Mouse (Mus musculus) megakaryocyte, embryonic 14.5 days (primary cell): ENCODE data around the gene She. TPM values are rescaled to one million over a fixed set of nuclear protein-coding genes. Genes with fewer than 3 reads are reported as not detected.
"Not testable (repeated sequence)": the region's sequence is repeated elsewhere in the genome, so short reads cannot be mapped to it uniquely, and the experiment has no call there.

Source experiments
- H3K27me3 ChIP-seq: replicated peaks from 2 replicates; pipeline ENCODE3; 2012; ENCODE audit warnings: inconsistent platforms
- H3K36me3 ChIP-seq: replicated peaks from 2 replicates; pipeline ENCODE3; 2012; ENCODE audit warnings: low read length, inconsistent platforms, mixed read lengths
- H3K4me1 ChIP-seq: 2 replicates; pipeline ENCODE4 v1.6.1; 2012; ENCODE audit warnings: inconsistent platforms
- H3K4me3 ChIP-seq: replicated peaks from 2 replicates; pipeline ENCODE3; 2012; ENCODE audit warnings: moderate library complexity, mild to moderate bottlenecking, inconsistent platforms
- H3K9me3 ChIP-seq: 2 replicates; pipeline ENCODE4 v1.6.1; 2012; ENCODE audit warnings: inconsistent platforms
- FLI1 ChIP-seq: IDR thresholded peaks from 2 replicates; pipeline ENCODE4 v1.6.1; 2012; ENCODE audit warnings: low read length, inconsistent platforms, mixed read lengths
- GATA1 ChIP-seq: IDR thresholded peaks from 3 replicates; pipeline ENCODE4 v1.6.1; 2012; ENCODE audit warnings: mixed read lengths, low read length, inconsistent platforms, borderline replicate concordance
- polyA plus RNA-seq: library from polyadenylated mRNA; stranded (reverse); fragments of >175 nt; gene quantifications from 2 replicates; pipeline ENCODE4 v1.2.3, GENCODE M21; 2012; ENCODE audit warnings: low replicate concordance; ENCODE audit not compliant: insufficient read depth

She gene
- polyA plus RNA-seq, 1 experiment = not detected

DNA sequence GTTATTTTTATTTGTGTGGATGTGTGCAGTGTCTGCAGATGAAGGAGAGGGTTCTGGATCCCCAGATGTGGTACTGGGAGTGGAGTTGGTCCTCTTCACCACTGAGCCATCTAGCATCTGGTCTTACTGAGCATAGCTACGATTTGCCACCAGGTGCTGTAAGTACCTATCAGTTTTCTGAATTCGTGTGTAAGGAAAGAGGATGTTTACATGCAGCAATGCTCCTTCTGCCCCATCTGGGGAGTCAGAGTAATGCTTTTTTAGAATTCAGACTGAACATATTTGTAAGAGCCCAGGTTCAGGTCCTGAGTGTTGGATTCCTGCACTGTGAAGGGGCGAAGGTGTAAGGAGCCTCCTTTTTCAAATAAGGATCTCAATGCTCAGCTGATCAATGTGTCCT is 28.8 kb downstream of the She start:
- H3K4me3 ChIP-seq = no peak overlapping the region
- H3K4me1 ChIP-seq = peaks cover 39% of the 10 kb centered on the region
- H3K36me3 ChIP-seq = no peaks in the 10 kb centered on the region
- peaks cover 7% of the 10 kb centered on the region for H3K9me3 ChIP-seq
- no peak for TF ChIP-seq GATA1
- no peak for TF ChIP-seq FLI1
- H3K27me3 ChIP-seq = peaks cover 35% of the 10 kb centered on the region

GRCm38 (mm10) chr3:89860343-89860742 is 29.2 kb downstream of the She start:
- Histone ChIP-seq H3K27me3 (peaks cover 39% of the 10 kb centered on the region), H3K4me1 (peaks cover 42% of the 10 kb centered on the region), H3K9me3 (peaks cover 7% of the 10 kb centered on the region), H3K4me3 (no peak overlapping the region), H3K36me3 (no peaks in the 10 kb centered on the region)
- TF ChIP-seq FLI1 (no peak), GATA1 (no peak)

DNA sequence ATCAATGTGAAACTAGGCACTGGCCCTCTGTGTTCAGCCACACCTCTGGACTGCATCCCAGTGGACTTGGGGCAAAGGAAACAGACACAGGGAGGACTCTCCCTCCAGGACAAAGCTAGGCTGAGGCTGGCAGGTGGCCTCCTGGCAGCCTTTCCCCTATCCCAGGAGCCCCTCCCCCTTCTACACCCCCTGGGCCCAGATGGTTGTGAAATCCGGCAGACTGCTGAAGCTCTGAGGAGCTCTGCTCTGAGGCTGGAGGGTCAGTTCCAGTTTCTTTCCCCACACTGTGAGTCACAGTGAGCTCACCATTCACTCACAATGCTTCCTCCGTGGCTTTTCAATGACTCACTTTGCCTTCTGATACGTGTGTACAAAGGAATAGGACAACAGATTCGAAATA is 29.9 kb downstream of the She start:
- peaks cover 38% of the 10 kb centered on the region for H3K27me3 ChIP-seq
- H3K36me3 ChIP-seq = no peaks in the 10 kb centered on the region
- H3K4me3 ChIP-seq = peak overlapping the region; percentile 5
- peaks cover 43% of the 10 kb centered on the region for H3K4me1 ChIP-seq
- H3K9me3 ChIP-seq = peaks cover 7% of the 10 kb centered on the region
- TF ChIP-seq GATA1 (no peak), FLI1 (no peak)

DNA sequence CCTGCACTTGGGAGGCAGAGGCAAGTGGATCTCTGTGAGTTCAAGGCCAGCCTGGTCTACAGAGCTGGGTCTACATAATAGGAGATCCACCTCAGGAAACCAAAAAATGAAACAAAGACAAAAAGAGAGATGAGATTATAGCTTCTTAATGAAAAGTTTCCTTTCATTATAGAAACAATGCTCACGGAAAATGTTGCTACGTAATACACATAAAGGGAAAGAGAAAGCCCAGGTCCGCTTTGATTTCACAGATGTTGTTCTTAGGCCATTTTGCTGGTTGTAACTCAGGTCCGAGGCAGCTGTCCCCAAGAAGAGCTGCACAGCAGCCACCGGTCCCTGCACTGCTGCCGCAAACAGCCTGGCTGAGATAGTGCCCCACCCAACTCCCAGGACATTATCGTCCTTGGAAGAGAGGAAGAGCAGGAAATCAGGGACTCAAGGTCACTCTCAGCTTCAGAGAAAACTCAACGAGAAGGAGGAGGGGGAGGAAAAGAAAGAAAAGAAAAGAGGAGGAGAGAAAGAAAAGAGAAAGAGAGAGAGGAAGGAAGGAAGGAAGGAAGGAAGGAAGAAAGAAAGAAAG is 31.1 kb downstream of the She start:
- H3K4me1 ChIP-seq = peaks cover 43% of the 10 kb centered on the region
- no peak for TF ChIP-seq FLI1
- no peak for TF ChIP-seq GATA1
- peaks cover 41% of the 10 kb centered on the region for H3K27me3 ChIP-seq

GRCm38 (mm10) chr3:89863276-89863675 is 32.1 kb downstream of the She start:
- peaks cover 45% of the 10 kb centered on the region for H3K27me3 ChIP-seq
- not testable (repeated sequence) for H3K36me3 ChIP-seq, H3K9me3 ChIP-seq
- H3K4me3 ChIP-seq = peak overlapping the region; percentile 70
- H3K4me1 ChIP-seq = peaks cover 43% of the 10 kb centered on the region

More for the DNA sequence above, 31.1 kb downstream of the She start:
- no peaks in the 10 kb centered on the region for H3K36me3 ChIP-seq
- H3K4me3 ChIP-seq = no peak overlapping the region
- H3K9me3 ChIP-seq = peaks cover 4% of the 10 kb centered on the region

DNA sequence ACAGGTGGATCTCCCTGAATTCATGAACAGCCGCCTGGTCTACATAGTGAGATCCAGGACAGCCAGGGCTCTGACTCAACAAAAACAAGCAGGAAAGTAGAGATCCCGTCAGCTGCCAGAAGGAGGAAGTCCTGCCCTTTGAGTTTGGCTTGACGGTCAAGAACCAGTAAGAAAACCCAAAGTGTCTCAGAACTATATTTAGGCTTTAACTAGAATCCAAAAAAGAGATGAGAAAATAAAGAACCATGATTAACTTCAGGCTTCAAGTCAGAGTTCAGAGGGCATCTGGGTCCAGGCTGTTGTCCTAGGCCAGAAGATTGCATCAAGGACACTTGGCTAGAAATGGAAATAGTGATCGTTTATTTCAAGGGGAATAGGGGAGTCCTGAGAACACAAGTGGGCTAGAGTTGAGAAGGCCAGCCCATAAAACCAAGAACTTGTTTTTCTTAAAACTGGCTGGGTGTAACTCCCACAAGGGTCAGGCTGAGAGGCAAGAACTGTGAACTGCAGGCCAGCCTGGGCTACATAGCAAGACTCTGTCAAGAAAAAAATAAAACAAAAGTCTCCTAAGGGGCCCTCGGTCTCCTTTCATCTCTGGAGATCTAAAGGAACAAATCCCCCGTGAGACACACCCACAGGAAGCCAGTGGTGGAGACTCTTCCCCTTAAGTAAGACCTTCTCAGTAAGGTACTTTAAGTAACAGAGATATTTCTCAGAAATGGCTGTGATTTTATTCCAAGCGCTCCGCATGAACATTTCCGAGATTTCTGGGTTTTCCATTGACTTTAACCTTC is 32.7 kb downstream of the She start:
- peaks cover 48% of the 10 kb centered on the region for H3K27me3 ChIP-seq
- no peaks in the 10 kb centered on the region for H3K9me3 ChIP-seq
- TF ChIP-seq FLI1 (no peak), GATA1 (no peak)
- no peaks in the 10 kb centered on the region for H3K36me3 ChIP-seq
- peak overlapping the region; percentile 70 for H3K4me3 ChIP-seq
- H3K4me1 ChIP-seq = peaks cover 40% of the 10 kb centered on the region

DNA sequence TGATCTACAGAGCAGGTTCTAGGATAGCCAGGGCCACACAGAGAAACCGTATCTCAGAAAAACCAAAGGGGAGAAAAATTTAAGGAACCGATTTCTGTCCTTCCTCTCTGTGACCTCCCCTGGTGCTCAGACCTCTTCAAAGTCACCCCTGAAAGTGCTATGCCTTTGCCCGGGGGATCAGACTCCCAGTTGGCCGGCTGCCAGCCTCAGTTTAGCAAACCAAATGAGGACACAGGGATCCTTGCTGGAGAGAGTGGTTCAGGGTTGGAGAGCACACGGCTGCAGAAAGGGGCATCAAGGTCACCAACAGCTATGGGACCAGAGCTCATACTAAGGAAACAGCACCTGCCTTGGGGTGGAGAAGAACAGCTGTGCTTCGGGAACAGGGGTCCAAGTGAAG is 33.9 kb downstream of the She start:
- H3K4me3 ChIP-seq = no peak overlapping the region
- peaks cover 44% of the 10 kb centered on the region for H3K4me1 ChIP-seq
- H3K9me3 ChIP-seq = no peaks in the 10 kb centered on the region
- H3K36me3 ChIP-seq = peaks cover under 1% of the 10 kb centered on the region
- no peak for TF ChIP-seq FLI1
- no peak for TF ChIP-seq GATA1
- peaks cover 48% of the 10 kb centered on the region for H3K27me3 ChIP-seq

DNA sequence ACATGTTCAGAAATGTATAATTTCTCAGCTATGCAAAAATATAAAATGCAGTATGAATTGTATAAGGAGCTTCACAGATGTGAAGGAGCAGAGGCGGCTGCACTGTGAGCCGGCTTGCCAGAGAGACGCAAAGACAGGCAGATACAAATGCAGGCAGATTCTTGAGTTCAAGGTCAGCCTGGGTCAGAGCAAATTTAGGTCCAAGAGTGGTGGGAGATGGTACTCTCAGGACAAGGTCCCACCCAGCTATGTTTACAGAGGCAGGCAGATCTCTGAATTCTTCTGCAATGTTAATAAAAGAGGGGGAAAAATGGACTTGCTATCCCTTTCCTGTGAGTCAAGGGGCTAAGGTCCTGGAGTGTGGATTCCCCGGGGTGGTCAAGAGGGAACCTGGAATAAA is 34.6 kb downstream of the She start:
- Histone ChIP-seq H3K27me3 (peaks cover 48% of the 10 kb centered on the region), H3K9me3 (no peaks in the 10 kb centered on the region), H3K4me3 (no peak overlapping the region), H3K4me1 (peaks cover 45% of the 10 kb centered on the region), H3K36me3 (peaks cover 8% of the 10 kb centered on the region)
- no peak for TF ChIP-seq FLI1
- no peak for TF ChIP-seq GATA1

DNA sequence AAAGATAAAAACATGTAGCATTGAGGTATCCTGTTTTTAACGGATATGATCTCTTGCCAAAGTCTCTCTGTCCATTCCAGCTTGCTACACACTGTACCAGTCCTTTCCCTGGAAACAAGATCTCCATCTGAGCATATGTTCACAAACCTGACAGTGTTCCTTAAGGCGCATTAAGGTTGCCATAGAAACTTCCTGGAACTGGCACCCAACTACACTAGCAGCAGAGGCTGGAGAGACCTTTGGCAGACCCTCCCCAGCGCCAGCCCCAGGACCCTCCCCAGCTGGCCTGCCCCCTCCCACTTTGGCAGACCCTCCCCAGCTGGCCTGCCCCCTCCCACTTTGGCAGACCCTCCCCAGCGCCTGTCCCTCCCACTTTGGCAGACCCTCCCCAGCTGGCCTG is 36.5 kb downstream of the She start:
- Histone ChIP-seq H3K4me1 (peaks cover 43% of the 10 kb centered on the region), H3K9me3 (peaks cover 5% of the 10 kb centered on the region), H3K36me3 (peaks cover 22% of the 10 kb centered on the region), H3K27me3 (peaks cover 53% of the 10 kb centered on the region), H3K4me3 (no peak overlapping the region)
- no peak for TF ChIP-seq FLI1
- no peak for TF ChIP-seq GATA1

DNA sequence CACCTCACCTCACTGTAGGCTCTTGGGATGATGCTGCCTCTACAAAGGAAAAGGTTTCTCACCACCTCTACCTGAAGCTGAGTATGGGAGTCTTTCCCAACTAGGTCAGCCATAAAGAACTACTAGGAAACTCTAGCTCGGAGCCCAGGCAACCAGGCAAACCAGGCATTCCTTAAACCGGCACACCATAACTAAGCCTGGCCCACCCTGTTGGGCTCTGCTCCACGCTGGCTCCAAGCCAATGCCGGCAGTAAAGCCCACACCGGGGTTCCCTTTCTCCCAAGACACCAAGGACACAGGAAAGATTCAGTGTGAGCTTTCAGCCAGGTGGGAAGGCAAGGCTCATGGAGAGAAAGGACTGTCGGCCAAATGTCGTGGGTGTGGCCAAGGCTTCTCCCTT is 37.2 kb downstream of the She start:
- Histone ChIP-seq H3K4me3 (no peak overlapping the region), H3K9me3 (peaks cover 12% of the 10 kb centered on the region), H3K36me3 (peaks cover 28% of the 10 kb centered on the region), H3K4me1 (peaks cover 42% of the 10 kb centered on the region), H3K27me3 (peaks cover 57% of the 10 kb centered on the region)
- no peak for TF ChIP-seq FLI1
- TF ChIP-seq GATA1 = no peak
